Mouse (Mus musculus) gastrocnemius, postnatal 36 days (tissue): Measurements from ENCODE around the gene Fstl4. TPM values are rescaled to one million over a fixed set of nuclear protein-coding genes. Genes with fewer than 3 reads are reported as not detected.
"Not testable (repeated sequence)": the region's sequence is repeated elsewhere in the genome, so short reads cannot be mapped to it uniquely, and the experiment has no call there.

Source experiments
- DNase-seq, 2 experiments: peaks; one replicate each; pipeline ENCODE4 v3.0.0; 2022
- intact Hi-C: fragments of 180-260 bp; cut with DNase I; formaldehyde crosslinking; loops from one replicate; pipeline ENCODE4 v1.15.1; 2025
- total RNA-seq, 2 experiments: library from RNA; stranded (reverse); gene quantifications; 2 replicates each; pipeline ENCODE4 v1.2.3; 2021

The Fstl4 gene
- total RNA-seq, 2 experiments from 2014 or later = not detected

DNA sequence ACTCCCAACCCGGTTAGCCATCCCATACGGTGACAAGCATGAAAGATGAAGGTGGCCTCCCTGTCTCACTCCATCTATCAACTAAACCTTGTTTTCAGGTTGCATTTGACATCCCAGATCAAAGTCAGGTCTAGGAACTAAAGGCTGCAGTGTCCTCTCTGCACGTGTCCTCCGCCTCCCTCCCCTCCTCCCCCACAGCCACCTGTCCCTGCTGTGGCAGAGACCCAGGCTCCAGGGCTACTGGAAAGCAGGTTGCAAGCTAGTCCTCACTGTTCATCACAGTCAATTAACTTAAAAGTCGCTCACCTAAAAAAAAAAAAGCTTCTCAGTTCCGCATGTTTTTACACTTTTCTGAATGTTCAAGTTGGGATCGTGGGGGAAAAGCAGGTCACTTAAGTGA lies 313.2 kb downstream of the Fstl4 start:
- no peak for DNase-seq
- intact Hi-C loops = no loop called here

DNA sequence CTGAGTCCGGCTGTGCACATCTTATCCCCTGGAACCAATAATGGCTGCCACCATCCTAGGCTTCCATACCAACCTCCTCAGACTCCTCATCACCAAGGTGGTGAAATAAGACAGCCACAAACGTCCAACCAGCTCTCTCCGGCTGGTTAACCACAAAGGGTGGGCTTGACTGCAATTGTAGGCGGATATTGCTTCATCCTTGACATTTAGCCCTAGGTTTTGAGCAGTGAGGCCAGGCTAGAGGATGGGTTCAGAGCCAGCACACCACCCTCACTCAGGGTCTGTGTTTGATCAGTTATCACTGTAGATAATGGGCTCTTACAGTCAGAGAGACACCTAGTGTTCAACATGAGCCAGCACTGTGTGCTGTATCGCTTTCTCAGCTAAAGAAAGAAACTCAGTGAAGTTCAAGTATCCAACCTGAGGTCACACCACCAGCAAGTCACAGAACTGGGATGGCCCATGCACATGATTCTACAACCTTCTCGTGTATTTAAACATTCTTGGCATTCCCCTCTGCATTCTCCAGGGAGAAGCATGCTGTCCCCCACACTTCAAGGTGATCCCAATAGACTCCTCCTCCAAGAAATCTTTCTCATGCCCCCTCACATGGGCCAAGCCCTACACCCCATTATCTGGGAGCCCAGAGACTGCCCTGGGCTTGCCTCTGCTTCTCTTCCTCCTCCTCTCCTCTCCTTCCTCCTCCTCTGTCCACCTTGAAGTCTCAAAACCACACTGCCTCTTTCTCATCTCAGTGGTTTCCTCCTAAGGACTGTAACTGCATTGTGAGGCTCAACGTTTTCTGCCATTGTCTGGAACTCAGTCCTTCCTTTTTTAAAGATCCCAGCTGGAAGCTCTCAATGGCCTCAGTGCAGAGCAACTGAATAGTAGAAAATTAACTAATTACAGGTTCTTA lies 314.2 kb downstream of the Fstl4 start:
- intact Hi-C loops = no loop called here
- DNase-seq = no peak

DNA sequence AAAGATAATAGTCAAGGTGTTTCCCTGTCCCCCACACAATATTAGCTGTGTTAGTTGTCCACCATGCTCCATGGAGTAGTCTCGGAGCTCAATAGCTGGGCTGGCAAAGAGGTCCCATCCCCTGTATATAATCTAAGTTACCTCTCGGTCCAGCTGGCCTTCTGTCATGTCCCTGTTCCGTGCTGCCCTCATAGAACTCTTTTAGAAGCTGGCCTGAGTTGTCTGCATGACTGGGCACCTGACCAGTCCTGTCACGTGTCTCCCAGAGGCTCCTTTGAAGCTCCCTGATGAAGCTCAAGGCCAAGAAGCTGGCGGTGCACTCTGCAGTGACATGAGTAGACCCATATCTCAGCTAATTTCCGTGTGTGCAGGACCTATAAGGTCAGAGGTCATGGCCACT lies 316.9 kb downstream of the Fstl4 start:
- intact Hi-C loops = no loop called here

DNA sequence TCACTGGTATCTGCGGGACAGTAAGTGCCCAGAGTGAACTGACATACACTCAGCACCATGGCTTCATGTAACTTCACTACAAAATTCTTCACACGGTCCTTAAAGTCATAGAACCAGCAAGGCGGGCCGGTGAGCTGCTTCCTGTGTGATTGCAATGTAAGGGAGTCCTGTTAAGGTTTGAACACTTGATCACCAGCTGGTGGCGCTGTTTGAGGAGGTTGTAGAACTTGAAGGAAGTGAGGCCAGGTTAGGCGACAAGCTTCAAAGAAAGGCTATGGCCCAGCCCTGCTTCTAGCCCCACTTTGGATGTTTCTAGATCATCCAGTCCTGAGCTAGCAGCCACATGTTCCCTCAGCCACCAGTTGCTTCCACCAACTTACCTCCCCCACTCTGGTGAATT lies 320.9 kb downstream of the Fstl4 start:
- intact Hi-C loops = no loop called here
- DNase-seq = no peak

More for the DNA sequence above, 316.9 kb downstream of the Fstl4 start:
- DNase-seq = peak in 1 of 2 experiments; percentile 17

DNA sequence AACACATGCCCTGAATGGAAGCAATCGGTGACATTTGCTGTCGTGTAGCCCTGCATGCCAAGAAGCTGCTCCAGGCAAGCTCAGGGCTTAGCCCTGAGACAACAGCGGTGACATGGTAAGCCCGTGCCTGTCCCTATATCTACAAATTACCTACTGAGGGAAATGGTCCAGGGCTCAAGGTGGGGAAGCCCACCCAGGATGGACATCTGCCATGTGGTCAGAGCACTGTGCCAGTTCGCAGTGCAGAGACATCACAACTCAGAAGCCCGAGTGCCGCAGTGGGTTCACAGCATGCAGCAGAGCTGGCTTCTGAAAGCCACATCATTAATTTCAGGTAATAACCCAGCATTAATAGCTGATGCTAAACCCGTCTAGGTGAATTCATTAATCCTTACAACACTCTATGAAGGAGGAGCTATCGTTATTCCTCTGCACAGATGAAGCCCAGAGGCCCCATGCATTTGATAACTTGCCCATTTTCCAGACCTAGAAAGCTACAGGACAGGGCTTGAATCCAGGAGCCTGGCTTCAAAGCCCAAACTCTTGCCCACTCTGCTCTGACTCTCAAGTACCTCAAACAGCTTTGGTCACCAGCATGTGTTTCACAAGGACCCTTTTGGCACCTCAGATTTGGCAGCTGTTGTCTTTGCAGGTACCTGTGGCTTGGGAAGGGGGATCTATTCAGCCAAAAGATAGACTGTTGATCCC lies 321.6 kb downstream of the Fstl4 start:
- DNase-seq = no peak
- intact Hi-C loops = no loop called here

DNA sequence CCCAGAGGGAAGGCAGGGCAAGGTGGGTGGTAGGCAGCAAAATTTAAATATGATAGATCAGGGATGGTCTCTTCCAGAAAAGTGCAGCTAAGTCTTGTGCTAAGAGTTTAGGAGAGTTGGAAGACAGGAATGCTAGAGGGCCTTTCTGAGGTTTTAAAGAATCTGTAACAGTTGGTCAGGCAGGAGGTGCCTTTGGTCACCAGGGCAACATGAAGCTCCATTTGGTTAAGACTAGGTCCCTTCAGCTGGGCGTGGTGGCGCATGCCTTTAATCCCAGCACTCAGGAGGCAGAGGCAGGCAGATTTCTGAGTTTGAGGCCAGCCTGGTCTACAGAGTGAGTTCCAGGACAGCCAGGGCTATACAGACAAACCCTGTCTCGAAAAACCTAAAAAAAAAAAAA lies 323.5 kb downstream of the Fstl4 start:
- intact Hi-C loops, DNase-seq: not testable (repeated sequence)

DNA sequence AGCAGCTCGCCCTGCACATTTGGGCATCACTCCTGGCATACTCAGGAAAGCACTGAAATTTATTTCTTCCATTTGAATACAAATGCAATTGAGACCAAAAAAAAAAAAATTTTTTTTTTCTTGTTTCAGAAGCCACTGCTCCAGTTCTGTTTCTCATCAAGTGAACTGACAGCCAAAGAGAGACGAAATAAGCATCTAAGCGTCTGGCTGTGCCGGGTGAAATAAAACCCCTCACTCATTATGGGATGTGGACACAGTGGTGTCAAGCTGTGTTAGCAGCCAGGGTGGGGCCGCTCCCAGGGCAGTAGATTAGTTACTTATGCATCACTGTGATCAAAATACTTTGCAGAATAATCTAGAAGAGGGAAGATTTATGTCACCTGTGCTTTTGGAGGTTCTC lies 327.2 kb downstream of the Fstl4 start:
- intact Hi-C loops = loop anchor here (5.0 kb wide), 1 partner anchor 161 kb away; no protein-coding TSS in a partner anchor

DNA sequence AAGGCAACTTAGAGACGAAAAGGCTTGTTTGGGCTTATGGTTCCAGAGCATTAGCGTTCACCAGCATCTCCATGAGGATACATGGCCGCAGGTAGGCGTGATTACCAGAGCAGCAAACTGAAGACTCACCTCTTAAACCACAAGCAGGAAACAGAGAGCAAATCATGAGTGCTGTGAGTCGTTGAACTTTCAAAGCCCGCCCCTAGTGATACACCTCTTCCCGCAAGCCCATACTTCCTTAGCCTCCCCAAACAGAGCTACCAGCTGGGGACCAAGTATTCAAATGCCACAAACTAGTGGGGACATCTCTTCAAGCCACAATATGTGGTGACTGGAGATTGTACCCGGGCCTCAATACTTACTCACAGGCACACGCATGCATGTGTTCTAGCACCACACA lies 332.4 kb downstream of the Fstl4 start:
- intact Hi-C loops = no loop called here
- DNase-seq = no peak

More for the DNA sequence above, 327.2 kb downstream of the Fstl4 start:
- no peak for DNase-seq

DNA sequence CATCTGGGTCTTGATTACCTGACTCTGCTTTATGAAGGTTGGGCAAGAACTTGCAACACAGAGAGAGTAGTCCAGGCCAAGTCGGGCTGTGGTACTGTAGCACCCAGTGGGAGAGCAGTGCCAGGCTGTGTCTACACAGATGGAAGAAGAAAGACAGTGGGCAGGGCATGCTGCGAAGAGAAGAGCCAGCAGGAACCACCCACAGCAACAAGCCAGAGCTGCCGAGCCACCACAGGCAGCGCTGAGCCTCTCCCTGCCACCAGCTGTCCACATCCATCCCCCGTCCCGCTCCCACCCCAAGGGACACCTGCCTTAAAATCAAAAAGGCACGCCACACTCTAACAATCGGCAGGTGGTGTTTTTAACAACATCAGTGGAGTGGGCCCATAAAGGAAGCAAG lies 332.9 kb downstream of the Fstl4 start:
- intact Hi-C loops = no loop called here
- no peak for DNase-seq

DNA sequence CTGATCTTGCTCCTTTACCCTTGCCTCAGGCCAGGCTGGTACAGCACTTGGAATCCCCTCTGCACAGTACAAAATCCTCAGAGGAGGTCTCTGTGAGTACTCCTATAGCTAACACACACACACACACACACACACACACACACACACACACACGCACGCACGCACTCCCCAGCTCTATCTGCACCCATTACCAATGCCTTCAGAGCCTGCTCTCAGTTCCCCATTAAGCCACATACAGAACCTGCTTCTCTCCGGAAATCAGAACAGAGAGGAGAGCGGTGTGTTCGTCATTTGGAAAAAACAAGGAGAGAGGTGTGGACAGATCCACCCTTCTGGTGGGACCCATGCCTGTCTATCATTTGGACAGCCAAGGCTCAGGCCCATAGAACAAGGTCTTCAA lies 333.4 kb downstream of the Fstl4 start:
- no peak for DNase-seq
- intact Hi-C loops = no loop called here

DNA sequence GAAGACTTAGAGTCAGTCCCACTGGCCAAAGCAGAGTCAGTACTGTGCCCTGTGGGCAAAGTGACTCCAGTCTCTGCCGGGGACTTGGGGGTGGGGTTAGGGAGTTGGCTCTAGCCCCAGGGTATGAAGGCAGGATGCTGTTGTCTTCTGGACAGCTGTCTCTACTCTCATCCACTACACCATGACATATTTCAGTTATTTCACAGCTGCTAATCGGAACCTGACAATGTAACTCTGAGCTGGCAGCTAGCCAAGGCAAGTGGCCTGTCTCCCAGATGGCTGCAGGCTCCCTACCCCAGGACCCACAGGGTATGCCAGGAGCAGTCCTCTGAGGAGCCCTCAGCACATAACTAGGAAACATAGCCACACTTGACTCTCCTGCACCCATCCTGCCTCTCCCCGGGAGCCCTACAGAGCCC lies 334.4 kb downstream of the Fstl4 start:
- intact Hi-C loops = no loop called here
- no peak for DNase-seq

DNA sequence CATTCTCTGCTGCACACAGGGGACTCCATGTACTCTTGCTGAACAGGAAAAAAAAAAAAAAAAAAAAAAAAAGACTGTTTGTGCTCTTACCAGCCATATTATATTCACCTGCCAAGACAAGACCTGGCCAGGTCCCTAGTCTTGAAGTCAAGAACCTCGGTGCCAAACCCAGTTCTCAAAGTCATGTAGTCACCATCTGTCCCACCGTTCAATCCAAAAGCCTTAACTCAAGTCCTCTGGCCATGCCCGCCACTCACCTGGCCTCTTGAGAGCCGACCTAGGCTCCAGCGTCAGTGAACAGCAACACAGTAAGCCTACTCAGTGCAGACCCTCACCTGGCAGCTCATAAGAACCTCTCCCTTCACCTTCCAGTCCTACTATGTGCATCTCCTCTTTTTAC lies 334.9 kb downstream of the Fstl4 start:
- intact Hi-C loops = no loop called here
- DNase-seq = no peak

DNA sequence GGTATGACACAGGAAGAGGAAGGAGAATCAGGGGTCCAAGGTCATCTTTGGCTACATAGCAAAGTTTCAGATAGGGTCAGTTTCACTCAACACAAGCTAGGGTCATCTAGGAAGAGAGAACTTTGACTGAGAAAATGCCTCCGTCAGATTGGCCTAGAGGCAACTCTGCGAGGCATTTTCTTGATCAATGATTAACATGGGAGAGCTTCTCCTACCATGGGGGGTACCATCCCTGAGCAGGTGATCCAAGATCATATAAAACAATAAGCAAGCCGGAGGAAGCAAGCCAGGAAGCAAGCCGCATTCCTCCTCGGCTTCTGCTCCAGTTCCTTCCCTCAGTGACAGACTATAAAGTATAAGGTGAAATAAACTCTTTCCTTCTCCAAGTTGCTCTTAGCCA lies 337.3 kb downstream of the Fstl4 start:
- intact Hi-C loops = no loop called here
- no peak for DNase-seq

DNA sequence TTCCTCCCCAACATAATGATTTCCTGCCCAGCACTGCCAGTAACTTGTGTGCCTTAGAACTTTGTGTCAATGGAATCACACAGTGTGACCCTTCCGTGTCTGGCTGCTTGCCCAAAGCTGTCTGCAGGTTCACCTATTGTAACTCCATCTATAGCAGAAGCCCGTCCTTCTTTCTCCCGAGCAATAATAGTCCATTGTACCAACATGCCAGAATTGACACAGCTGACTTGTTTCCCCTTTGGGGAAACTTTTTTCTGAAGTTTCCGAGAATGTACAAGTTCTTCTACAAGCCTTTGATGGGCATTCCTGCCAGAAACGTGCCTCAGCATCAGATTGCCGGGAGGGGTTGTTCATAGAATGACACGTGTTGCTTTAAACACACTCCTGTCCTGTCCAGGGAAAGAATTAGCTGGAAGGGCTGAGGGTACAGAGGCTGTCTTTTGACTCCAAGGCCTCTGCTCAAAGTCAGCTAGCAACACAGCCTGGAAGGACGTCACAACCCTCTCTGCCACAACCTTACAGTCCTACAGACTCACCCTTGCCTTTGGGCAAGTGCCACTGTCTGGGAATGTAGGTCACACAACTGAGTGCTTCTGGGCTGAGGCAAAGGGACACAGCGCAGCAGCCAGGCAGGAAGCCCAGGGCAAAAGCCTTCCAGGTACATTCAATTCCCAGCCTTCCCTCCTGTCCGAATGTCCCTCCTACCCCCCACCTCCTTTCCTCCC lies 339.3 kb downstream of the Fstl4 start:
- intact Hi-C loops = no loop called here
- DNase-seq = peak in 1 of 2 experiments; percentile 53

DNA sequence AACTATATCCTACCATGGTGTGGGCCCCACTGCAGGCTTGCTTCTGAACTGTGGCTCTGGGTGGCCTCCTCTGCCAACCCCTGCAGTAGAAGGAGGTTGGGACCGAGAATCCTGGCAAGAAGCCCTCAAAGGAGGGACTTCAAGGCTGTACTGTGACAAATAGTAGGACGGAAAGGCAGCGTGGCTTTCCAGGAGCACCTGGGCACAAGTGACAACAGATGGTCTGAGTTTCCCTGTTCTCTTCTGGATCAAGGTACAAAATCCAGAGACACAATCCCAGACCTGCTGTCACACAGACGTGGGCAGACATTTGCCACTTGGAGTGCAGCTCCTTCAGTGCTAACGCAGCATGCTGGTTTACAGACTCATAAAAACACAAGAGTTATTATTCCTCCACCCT lies 343.3 kb downstream of the Fstl4 start:
- DNase-seq = no peak
- intact Hi-C loops = no loop called here

DNA sequence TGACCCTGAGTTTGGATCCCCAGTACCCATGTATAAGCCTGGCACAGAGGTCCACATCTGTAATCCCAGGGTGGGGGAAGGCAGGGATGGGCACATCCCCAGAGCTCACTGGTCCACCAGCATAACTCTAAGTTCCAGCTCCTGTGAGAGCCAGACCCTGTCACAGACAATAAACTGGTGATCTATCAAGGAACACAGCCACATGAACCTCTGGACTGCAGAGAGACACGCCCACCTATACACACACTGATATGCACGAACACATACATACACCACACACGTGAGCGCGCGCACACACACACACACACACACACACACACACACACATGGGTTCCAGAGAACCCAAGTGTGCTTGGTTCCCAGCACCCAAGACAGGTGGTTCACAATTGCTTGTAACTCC lies 344.4 kb downstream of the Fstl4 start:
- intact Hi-C loops = no loop called here
- DNase-seq = no peak

DNA sequence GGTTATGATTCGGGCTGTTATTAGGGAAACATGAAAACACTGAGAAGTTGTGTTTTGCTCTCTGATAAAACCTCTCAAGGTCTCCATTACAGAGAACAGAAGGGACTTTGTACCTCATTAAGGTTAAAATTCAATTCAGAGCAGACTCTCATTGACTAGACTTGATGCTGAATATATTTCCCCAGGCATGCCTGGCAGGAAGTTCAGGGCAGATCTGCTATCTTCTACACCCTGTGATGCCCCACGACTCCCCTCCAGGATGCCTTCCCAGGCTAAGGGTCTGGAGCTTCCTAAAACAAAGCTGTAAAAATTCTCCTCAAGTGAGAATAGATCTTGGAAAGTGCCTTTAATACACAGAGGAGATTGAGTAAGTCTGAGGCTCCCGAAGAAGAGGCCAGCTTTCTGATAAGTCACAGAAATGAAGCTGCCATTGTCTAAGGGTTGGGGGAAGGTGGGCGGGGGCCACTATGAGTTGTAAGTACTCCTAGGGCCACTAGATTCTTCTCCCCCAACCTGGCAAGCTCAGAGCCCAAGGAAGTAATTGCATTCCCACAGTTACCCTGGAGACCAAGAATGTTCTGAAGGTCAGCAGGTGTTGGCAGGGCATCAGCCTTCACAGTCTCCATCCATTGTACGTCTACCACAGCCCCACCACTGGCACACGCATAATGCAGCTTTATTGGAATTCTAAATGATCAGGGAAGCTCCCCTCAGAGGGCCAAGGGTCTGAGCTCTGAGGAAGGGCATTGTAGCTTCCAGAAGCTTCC lies 345.4 kb downstream of the Fstl4 start:
- no peak for DNase-seq
- intact Hi-C loops = no loop called here

DNA sequence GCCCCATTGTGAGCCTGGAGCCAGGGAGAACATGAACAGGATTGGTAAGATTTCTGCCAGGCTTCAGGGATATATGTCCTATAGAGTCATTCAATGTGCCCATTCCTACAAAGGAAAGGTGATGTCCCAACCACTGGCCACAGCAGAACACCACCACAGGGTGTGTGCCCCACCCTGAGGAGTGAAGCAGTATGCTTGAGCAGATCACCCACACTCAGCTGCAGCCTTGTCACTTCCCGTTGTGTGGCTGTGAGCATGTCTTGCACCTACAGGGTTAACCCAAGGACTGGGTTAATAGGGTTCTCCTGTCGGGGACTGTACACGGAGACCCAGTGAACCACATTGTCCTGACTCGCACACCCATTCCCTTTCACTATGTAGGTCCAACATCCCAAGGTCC lies 351.3 kb downstream of the Fstl4 start:
- DNase-seq = no peak
- intact Hi-C loops = no loop called here

DNA sequence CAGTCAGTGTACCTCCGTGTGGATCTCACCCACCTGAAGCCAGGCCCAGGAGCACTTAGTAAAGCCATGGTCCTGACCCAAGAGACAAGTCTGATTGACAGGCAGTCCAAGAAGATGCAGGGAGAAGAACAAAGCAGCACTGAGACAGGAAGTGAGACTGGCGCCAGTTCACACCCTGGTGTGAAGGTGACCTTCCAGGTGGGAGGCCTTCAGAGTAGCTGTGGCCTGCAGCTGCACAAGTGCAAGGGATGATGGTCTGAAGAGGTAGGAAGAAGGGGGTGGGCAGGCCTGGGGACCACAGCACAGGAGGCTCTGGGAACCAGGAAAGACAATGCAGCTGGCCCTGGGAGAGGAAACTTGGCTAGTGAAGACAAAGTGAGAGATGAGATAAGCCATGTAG lies 351.9 kb downstream of the Fstl4 start:
- no peak for DNase-seq
- intact Hi-C loops = no loop called here

DNA sequence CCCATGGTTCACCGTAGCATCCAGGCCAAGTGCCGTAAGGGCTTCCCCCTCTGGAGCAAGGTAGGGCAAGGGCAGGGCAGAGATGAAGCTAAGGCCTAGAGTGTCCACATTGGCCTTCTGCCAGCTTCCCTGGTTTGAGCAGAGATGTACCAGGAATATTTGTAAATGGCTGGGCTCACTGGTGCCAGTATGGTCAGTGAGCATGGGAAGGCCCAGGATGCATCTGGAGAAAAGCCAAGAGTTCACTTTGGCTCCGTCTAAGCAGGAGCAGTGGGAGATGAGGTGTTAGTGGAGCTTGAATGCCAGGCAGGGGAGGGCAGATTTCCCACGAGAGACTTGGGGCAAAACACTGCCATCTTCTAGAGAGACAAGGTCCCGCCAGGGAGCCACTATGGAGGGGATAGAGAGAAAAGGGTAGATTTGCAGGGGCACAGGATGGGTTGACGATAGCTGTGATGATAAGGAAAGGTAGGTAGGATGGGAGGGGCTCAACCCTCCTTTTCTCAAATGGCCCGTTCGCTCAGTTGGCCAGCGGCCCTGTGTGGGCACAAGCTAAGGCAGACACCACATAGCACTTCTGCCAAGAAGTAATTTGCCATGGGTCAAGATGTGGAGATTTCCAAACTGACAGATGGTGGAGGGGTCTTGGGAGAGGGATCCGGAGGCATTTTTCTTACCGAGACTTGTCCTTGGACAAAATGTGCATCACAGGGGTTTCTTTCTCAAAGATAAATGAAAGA lies 354.0 kb downstream of the Fstl4 start:
- DNase-seq = no peak
- intact Hi-C loops = no loop called here
